Mouse (Mus musculus) stomach, postnatal 0 days (tissue): ENCODE results near the gene Gm8332.
"Not testable (repeated sequence)": the region's sequence is repeated elsewhere in the genome, so short reads cannot be mapped to it uniquely, and the experiment has no call there.

Source experiments
- CTCF ChIP-seq: IDR thresholded peaks from 2 replicates; pipeline ENCODE4 v1.5.1; 2016; ENCODE audit warnings: antibody characterized with exemption, low read depth, mild to moderate bottlenecking, moderate library complexity
- EP300 ChIP-seq: optimal IDR thresholded peaks from 2 replicates; pipeline ENCODE3; 2016; ENCODE audit warnings: antibody characterized with exemption

GRCm38 (mm10) chr12:88211458-88211857, 38.4 kb downstream of the Gm8332 start:
- TF ChIP-seq CTCF, EP300: not testable (repeated sequence)
